Mouse (Mus musculus) MEL (cell line): ENCODE measurements around the gene Eef1akmt2. TPM values are rescaled to one million over a fixed set of nuclear protein-coding genes. Genes with fewer than 3 reads are reported as not detected.

Source experiments
- DNase-seq: peaks from one replicate; pipeline ENCODE4 v3.0.0; 2011; ENCODE audit warnings: low read depth, low spot score
- H3K27ac ChIP-seq: 2 replicates; pipeline ENCODE4 v1.5.1; 2012; ENCODE audit warnings: low read depth, mild to moderate bottlenecking, control low read depth, low read length, moderate library complexity; ENCODE audit not compliant: control insufficient read depth
- H3K27me3 ChIP-seq, 2 experiments: fragments of 150-350 bp in 1 of 2; sonication (generic) in 1 of 2; 2 replicates each; pipeline ENCODE4 v1.6.1; 2012; ENCODE audit warnings: low read length in 2 of 2, mild to moderate bottlenecking in 2 of 2, improper control_type of control experiment in 1 of 2, moderate library complexity in 1 of 2; ENCODE audit not compliant: insufficient read depth in 2 of 2, control insufficient read depth in 1 of 2
- H3K36me3 ChIP-seq, 2 experiments: 2 replicates each; pipeline ENCODE4 v1.6.1; 2012 to 2014; ENCODE audit warnings: low read length in 2 of 2, improper control_type of control experiment in 1 of 2, inconsistent platforms in 1 of 2, mild to moderate bottlenecking in 1 of 2; ENCODE audit not compliant: insufficient read depth in 2 of 2, control insufficient read depth in 1 of 2
- H3K4me1 ChIP-seq, 2 experiments: fragments of 150-350 bp in 1 of 2; sonication (generic) in 1 of 2; 2 replicates each; pipeline ENCODE4 v1.6.1; 2012; ENCODE audit warnings: low read length in 2 of 2, improper control_type of control experiment in 1 of 2, mild to moderate bottlenecking in 1 of 2; ENCODE audit not compliant: insufficient read depth in 2 of 2, control insufficient read depth in 1 of 2
- H3K4me3 ChIP-seq, 2 experiments: fragments of 150-350 bp in 1 of 2; sonication (generic) in 1 of 2; 2 replicates each; pipeline ENCODE4 v1.5.1; 2012; ENCODE audit warnings: low read depth in 2 of 2, low read length in 2 of 2, mild to moderate bottlenecking in 2 of 2, moderate library complexity in 2 of 2, control low read depth in 1 of 2, improper control_type of control experiment in 1 of 2; ENCODE audit not compliant: control insufficient read depth in 1 of 2, insufficient read depth in 1 of 2
- H3K79me2 ChIP-seq: 2 replicates; pipeline ENCODE4 v1.6.1; 2012; ENCODE audit warnings: mild to moderate bottlenecking, low read length, moderate library complexity; ENCODE audit not compliant: control insufficient read depth, poor library complexity, insufficient read depth
- H3K9ac ChIP-seq: 2 replicates; pipeline ENCODE4 v1.6.1; 2012; ENCODE audit warnings: low read depth, mild to moderate bottlenecking, control low read depth, low read length, moderate library complexity; ENCODE audit not compliant: control insufficient read depth, poor library complexity, severe bottlenecking
- H3K9me3 ChIP-seq: fragments of 150-350 bp; sonication (generic); replicated peaks from 2 replicates; pipeline ENCODE4 v1.6.1; 2012; ENCODE audit warnings: mild to moderate bottlenecking, low read length, improper control_type of control experiment, moderate library complexity; ENCODE audit not compliant: insufficient read depth
- BHLHE40 ChIP-seq: IDR thresholded peaks from 2 replicates; pipeline ENCODE4 v1.6.1; 2012; ENCODE audit warnings: low read depth, mild to moderate bottlenecking, inconsistent platforms, low read length, improper control_type of control experiment, borderline replicate concordance
- CHD1 ChIP-seq: IDR thresholded peaks from 2 replicates; pipeline ENCODE4 v1.6.1; 2012; ENCODE audit warnings: low read depth, mild to moderate bottlenecking, inconsistent platforms, low read length, improper control_type of control experiment
- CHD2 ChIP-seq: IDR thresholded peaks from 2 replicates; pipeline ENCODE4 v1.6.1; 2011; ENCODE audit warnings: low read length, improper control_type of control experiment
- CTCF ChIP-seq, 3 experiments: IDR thresholded peaks in 2 of 3; conservative IDR thresholded peaks in 1 of 3; 2 replicates each; pipeline ENCODE4 v1.5.1; 2011 to 2012; ENCODE audit warnings: low read length in 3 of 3, low read depth in 2 of 3, mild to moderate bottlenecking in 2 of 3, improper control_type of control experiment in 1 of 3, inconsistent platforms in 1 of 3, mixed read lengths in 1 of 3, moderate library complexity in 1 of 3; ENCODE audit not compliant: control insufficient read depth in 1 of 3, insufficient read depth in 1 of 3, poor library complexity in 1 of 3, severe bottlenecking in 1 of 3
- ELF1 ChIP-seq: IDR thresholded peaks from 2 replicates; pipeline ENCODE4 v1.6.1; 2014; ENCODE audit warnings: low read depth, mild to moderate bottlenecking, inconsistent platforms, low read length, improper control_type of control experiment, moderate library complexity
- ETS1 ChIP-seq: IDR thresholded peaks from 2 replicates; pipeline ENCODE4 v1.6.1; 2012; ENCODE audit warnings: low read depth, mild to moderate bottlenecking, inconsistent platforms, low read length, improper control_type of control experiment, moderate library complexity
- GATA1 ChIP-seq: IDR thresholded peaks from 2 replicates; pipeline ENCODE4 v1.6.1; 2011; ENCODE audit warnings: low read depth, low read length, improper control_type of control experiment
- JUND ChIP-seq: IDR thresholded peaks from 2 replicates; pipeline ENCODE4 v1.6.1; 2011; ENCODE audit warnings: low read depth, mild to moderate bottlenecking, improper control_type of control experiment, low read length
- MAFK ChIP-seq: IDR thresholded peaks from 2 replicates; pipeline ENCODE4 v1.6.1; 2011; ENCODE audit warnings: low read depth, mild to moderate bottlenecking, low read length, improper control_type of control experiment, borderline replicate concordance
- MAZ ChIP-seq: IDR thresholded peaks from 2 replicates; pipeline ENCODE4 v1.6.1; 2012; ENCODE audit warnings: low read depth, mild to moderate bottlenecking, inconsistent platforms, low read length, improper control_type of control experiment
- MEF2A ChIP-seq: IDR thresholded peaks from 2 replicates; pipeline ENCODE4 v1.6.1; 2014; ENCODE audit warnings: low read depth, mild to moderate bottlenecking, inconsistent platforms, low read length, improper control_type of control experiment; ENCODE audit not compliant: poor library complexity, insufficient replicate concordance, severe bottlenecking; ENCODE audit errors: extremely low read depth
- MXI1 ChIP-seq: IDR thresholded peaks from 2 replicates; pipeline ENCODE4 v1.6.1; 2011; ENCODE audit warnings: mild to moderate bottlenecking, low read depth, low read length, improper control_type of control experiment
- MYB ChIP-seq: IDR thresholded peaks from 2 replicates; pipeline ENCODE4 v1.6.1; 2011; ENCODE audit warnings: mild to moderate bottlenecking, low read depth, low read length, improper control_type of control experiment
- NELFE ChIP-seq: IDR thresholded peaks from 2 replicates; pipeline ENCODE4 v1.6.1; 2011; ENCODE audit warnings: low read depth, low read length, improper control_type of control experiment
- POLR2AphosphoS2 ChIP-seq: IDR thresholded peaks from 2 replicates; pipeline ENCODE4 v1.6.1; 2011; ENCODE audit warnings: low read length, improper control_type of control experiment
- POLR2AphosphoS5 ChIP-seq: IDR thresholded peaks from 2 replicates; pipeline ENCODE4 v1.6.1; 2012; ENCODE audit warnings: low read depth, borderline replicate concordance, mild to moderate bottlenecking, inconsistent platforms, low read length, moderate library complexity, mixed read lengths
- RAD21 ChIP-seq: IDR thresholded peaks from 2 replicates; pipeline ENCODE4 v1.6.1; 2011; ENCODE audit warnings: mild to moderate bottlenecking, low read depth, low read length, improper control_type of control experiment
- RCOR1 ChIP-seq: IDR thresholded peaks from 2 replicates; pipeline ENCODE4 v1.6.1; 2012; ENCODE audit warnings: low read depth, mild to moderate bottlenecking, inconsistent platforms, low read length, improper control_type of control experiment
- SIN3A ChIP-seq: IDR thresholded peaks from 2 replicates; pipeline ENCODE4 v1.6.1; 2012; ENCODE audit warnings: low read length, improper control_type of control experiment, inconsistent platforms
- TCF12 ChIP-seq: IDR thresholded peaks from 2 replicates; pipeline ENCODE4 v1.6.1; 2014; ENCODE audit warnings: low read depth, mild to moderate bottlenecking, inconsistent platforms, low read length, improper control_type of control experiment, moderate library complexity
- UBTF ChIP-seq: IDR thresholded peaks from 2 replicates; pipeline ENCODE4 v1.6.1; 2012; ENCODE audit warnings: low read depth, mild to moderate bottlenecking, inconsistent platforms, low read length, improper control_type of control experiment, moderate library complexity, borderline replicate concordance; ENCODE audit not compliant: insufficient read depth
- USF1 ChIP-seq: IDR thresholded peaks from 2 replicates; pipeline ENCODE4 v1.6.1; 2014; ENCODE audit warnings: low read depth, mild to moderate bottlenecking, inconsistent platforms, low read length, improper control_type of control experiment, moderate library complexity
- ZC3H11A ChIP-seq: IDR thresholded peaks from 2 replicates; pipeline ENCODE4 v1.6.1; 2012; ENCODE audit warnings: low read depth, mild to moderate bottlenecking, inconsistent platforms, low read length, improper control_type of control experiment
- ZMIZ1 ChIP-seq: IDR thresholded peaks from 2 replicates; pipeline ENCODE4 v1.6.1; 2012; ENCODE audit warnings: low read depth, mild to moderate bottlenecking, inconsistent platforms, low read length, improper control_type of control experiment, moderate library complexity
- polyA plus RNA-seq, 2 experiments: library from polyadenylated mRNA; stranded (reverse) in 1 of 2; unstranded in 1 of 2; fragments of >175 nt in 1 of 2; fragments of >200 nt in 1 of 2; gene quantifications; 2 replicates each; pipeline versions ENCODE4 v1.2.1 to v1.2.4; 2012; ENCODE audit warnings: low replicate concordance in 2 of 2, low read depth in 1 of 2; ENCODE audit not compliant: insufficient read length in 2 of 2, insufficient read depth in 1 of 2, missing spikeins in 1 of 2
- total RNA-seq: library from RNA; depleted of rRNA; stranded (reverse); fragments of 300-350 nt; gene quantifications from 2 replicates; pipeline ENCODE4 v1.2.3, GENCODE M21; 2012

The Eef1akmt2 gene
- total and polyA plus RNA-seq, 3 experiments, result 26.9 to 330 (median 27.0) TPM

DNA sequence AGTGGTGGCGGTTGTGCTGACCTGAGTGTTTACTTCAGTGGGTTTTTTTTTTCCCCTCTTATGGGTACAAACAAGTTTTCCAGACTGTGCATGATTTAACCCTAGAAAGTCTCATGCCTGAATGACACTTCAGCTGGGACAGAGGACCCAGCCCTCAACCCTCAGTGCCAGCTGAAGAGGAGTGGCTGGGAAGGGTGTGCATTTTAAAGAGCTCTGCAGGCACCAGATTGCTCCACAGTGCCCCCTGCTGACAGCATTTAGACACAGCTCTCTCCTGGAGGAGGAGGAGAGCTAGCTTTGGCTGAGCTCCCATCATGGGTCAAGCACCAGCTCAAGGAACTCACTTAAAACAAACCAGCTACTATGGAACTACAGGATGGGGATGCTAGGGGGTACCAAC, 41.6 kb downstream of the Eef1akmt2 start (continued):
- no peak for TF ChIP-seq MYB

DNA sequence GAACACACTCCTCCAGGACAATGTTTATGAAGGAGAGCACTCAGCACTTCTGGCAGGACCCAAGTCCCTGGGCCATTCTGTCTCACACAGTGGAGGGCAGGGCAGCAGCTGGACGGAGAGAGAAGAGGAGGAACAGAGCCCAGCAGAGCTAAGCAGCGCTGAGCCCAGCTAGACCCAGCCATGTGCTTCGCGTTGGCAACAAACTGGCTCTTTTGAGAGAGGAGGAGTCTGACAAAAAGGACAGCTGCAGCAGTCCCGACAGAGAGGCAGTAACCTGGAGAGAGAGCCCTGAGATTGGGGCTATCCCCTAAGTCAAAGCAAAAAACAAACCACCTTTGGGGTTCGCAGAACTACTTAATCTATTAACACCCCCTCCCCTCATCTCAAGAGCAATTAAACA, 42.1 kb downstream of the Eef1akmt2 start:
- no peaks in the 10 kb centered on the region for H3K9me3 ChIP-seq
- no peak for TF ChIP-seq POLR2AphosphoS5
- TF ChIP-seq JUND, result no peak
- TF ChIP-seq SIN3A, result no peak
- no peak for TF ChIP-seq CTCF (IDR thresholded peaks at IDR 0.05 in 2 of 3, conservative IDR thresholded peaks at IDR 0.05 in 1 of 3; ENCODE audit: control insufficient read depth in 1 of 3, insufficient read depth in 1 of 3, low read depth in 2 of 3, low read length in 3 of 3, poor library complexity in 1 of 3, severe bottlenecking in 1 of 3)
- TF ChIP-seq RAD21, result no peak
- TF ChIP-seq ELF1, result no peak
- no peak for TF ChIP-seq CHD1
- TF ChIP-seq GATA1, result no peak
- TF ChIP-seq POLR2AphosphoS2, result no peak
- no peak for TF ChIP-seq MAFK
- TF ChIP-seq UBTF, result no peak
- no peak for TF ChIP-seq USF1
- TF ChIP-seq BHLHE40, result no peak
- TF ChIP-seq MXI1, result no peak
- no peak overlapping the region for H3K4me3 ChIP-seq
- H3K36me3 ChIP-seq, result peaks cover 0 to 9% of the 10 kb centered on the region in 2 experiments; a peak in 2 of 4 replicates
- no peak for DNase-seq
- no peaks in the 10 kb centered on the region for H3K27me3 ChIP-seq
- H3K9ac ChIP-seq, result no peak overlapping the region
- peaks cover 47% of the 10 kb centered on the region for H3K79me2 ChIP-seq
- H3K27ac ChIP-seq, result no peak overlapping the region
- H3K4me1 ChIP-seq, result peaks cover 5 to 12% of the 10 kb centered on the region in 2 experiments

DNA sequence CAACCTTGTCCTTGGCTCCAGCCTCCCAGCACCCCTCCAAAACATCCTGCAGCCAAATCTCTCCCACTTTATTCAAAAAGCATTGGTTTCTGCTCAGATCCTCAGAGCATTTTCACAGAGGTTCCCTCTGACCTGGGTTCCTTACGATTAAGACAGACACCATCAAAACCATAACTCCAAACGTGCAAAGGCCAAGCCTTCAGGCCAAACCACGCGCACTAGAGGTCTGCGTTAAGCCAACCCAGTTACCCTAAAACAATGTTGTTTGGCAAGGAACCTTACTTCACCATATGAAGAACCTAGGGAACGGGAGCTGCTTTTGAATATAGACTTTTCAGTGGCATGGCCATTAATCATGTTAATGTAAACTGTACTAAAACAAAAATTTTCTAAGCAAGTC, 42.8 kb downstream of the Eef1akmt2 start:
- Histone ChIP-seq H3K27ac (no peak overlapping the region), H3K4me1 (peaks cover 12 to 18% of the 10 kb centered on the region in 2 experiments), H3K4me3 (no peak overlapping the region), H3K9me3 (no peaks in the 10 kb centered on the region), H3K9ac (no peak overlapping the region), H3K79me2 (peaks cover 50% of the 10 kb centered on the region), H3K27me3 (no peaks in the 10 kb centered on the region), H3K36me3 (peaks cover 0 to 16% of the 10 kb centered on the region in 2 experiments; a peak in 2 of 4 replicates)
- no peak for DNase-seq
- no peak for TF ChIP-seq ETS1
- no peak for TF ChIP-seq RAD21
- no peak for TF ChIP-seq ZMIZ1
- no peak for TF ChIP-seq ELF1
- TF ChIP-seq JUND, result no peak
- no peak for TF ChIP-seq NELFE
- no peak for TF ChIP-seq CHD2
- TF ChIP-seq ZC3H11A, result no peak
- TF ChIP-seq TCF12, result no peak
- no peak for TF ChIP-seq RCOR1
- TF ChIP-seq POLR2AphosphoS2, result no peak
- no peak for TF ChIP-seq MAZ
- TF ChIP-seq MEF2A, result no peak
